Mouse (Mus musculus) MN1 (cell line): ENCODE results near the gene Parp6.

Experiments used
- DNase-seq: peaks from one replicate; pipeline ENCODE4 v3.0.0-alpha.2; 2016; ENCODE audit warnings: low spot score

The Parp6 gene

DNA sequence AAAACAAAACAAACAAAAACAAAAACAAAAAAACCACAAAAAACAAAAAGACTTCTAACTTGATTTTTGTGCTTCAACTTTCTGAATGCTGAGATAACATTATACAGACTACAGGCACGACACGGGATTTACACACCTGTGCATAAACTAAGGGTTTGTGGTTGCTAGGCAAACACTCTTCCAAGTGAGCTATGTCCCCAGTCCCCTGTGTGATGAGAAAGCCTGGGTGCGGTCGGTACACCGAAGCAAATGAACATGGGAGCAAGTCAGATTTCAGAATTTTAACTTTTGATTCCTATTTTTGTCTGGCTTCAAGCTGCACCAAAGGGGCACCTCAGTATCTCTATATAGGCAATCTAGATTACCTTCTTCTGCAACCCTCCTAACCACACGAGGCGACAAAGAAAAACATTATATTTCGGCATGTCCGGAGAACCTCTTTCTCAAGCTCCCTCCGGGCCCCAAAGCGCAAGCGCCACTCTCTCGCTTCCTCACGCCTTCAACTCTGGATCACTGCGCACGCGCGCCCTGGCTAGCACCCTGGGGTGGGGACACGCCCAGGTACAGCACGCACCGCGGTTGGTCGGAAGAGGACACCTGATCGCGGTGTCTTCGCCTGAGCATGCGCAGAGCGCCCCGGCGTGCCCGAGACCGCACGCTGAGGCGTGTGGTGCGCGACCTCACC is at the start of gene Parp6:
Gene Parp6 (plus strand): TSS at position 663 of the 685 bp plus-strand sequence.
- peak; percentile 99 for DNase-seq

GRCm38 (mm10) chr9:59571852-59572251 is 45.2 kb upstream of the Parp6 start:
- DNase-seq = no peak

GRCm38 (mm10) chr9:59577401-59577800 is 39.7 kb upstream of the Parp6 start:
- DNase-seq = no peak

DNA sequence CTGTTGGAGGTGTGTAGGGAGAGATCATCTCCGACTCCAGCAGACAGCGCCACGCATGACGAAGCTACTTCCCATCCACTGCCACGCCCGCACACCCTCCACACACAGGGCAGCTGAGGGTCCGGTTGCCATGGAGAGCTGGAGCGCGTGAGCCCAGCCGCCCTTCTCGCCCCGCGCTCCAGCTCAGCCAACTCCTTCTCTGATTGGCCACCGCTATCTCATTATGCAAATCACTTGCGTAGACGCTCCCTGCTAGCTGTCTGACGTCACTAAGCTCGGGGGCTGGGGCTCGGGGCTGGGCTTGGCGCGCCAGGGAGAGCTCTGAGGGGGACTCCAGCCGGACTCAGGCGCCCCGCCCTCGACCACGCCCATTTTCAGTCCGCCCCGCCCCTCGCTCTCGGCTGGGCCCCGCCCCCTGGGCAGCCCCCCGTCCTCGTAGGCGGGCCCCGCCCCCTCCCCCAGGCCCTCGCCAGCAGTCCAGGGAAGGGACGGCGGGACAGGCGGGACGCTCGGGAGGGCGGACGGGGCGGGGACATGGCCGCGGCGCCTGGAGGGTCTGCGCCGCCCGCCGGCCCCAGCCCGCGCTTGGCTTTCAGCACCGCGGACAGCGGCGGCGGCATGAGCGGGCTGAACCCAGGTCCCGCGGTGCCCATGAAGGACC is 39.1 kb upstream of the Parp6 start, which contains the start of gene Celf6:
Gene Celf6 (plus strand): TSS at position 74 of the 661 bp plus-strand sequence.
- DNase-seq = peak; percentile 97

DNA sequence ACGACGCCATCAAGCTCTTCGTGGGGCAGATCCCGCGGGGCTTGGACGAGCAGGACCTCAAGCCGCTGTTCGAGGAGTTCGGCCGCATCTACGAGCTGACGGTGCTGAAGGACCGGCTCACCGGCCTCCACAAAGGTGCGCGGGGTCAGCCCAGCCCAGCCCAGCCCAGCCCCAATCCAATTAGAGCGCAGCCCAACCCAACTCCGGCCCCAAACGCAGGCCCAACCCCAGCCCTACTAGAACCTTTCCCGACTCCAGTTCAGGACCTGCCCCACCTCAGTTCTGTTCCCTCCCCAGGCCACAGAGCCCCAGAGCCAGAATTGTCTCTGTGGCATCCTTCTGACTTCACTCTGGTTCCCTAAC is 38.6 kb upstream of the Parp6 start:
- no peak for DNase-seq

- DNase-seq = peak; percentile 46
Observed at GRCm38 (mm10) chr9:59584871-59585308, 32.2 kb upstream of the Parp6 start.

DNA sequence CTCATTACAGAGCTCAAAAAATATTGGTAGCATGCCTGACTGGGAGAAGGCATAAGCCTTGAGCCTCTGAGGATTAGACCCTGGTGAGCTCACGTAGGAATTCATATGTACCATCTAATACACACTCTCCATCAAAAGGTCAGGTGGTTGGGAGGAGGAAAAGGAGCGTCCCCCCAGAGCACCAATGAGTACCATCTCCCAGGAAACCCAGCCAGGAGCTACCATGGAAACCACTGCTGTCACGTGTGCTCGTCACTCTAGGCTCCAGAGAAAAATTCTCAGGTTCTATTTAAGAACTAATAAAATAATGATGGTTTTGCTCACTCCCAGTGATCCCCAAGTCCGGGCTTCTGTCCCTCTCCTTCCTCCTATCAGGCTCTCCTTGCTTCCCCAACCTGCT is 28.8 kb upstream of the Parp6 start:
- DNase-seq = no peak

- DNase-seq = no peak
Observed at GRCm38 (mm10) chr9:59588710-59589671, 28.1 kb upstream of the Parp6 start.

DNA sequence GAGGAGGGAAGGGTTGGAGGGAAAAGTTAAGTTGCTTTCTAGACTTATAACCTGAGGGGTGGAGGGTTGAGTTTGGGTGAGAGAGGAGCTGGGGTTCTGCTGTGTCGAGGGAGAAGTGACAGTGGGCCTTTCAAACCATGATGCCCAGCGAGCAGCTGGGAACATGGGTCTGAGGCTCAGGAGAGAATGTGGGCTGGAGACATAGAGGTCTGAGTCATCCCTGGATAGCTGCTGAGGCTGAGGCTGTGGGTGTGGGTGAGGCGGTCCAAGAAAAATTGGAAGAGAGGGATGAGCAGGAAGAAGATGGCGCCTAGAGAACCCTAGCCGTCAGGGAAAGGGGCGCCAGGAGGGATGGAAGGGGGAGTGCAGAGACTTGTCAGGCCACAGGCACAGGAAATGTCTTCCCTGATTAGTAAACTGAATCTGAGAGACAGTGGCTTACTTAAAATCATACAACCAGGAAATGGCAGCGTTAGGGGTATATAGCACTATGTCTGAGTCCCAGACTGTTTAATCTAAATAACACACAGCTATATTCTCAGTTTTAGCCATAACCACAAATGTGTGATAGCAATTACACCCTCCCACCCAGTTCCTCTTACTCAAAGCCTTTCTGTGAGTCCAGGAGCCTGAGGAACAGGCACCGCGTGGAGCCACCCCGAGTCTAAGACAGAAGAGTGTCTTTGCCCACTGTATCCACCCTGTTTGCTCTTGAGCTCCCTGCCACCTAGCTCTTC is 27.2 kb upstream of the Parp6 start:
- no peak for DNase-seq

- DNase-seq = no peak
Observed at GRCm38 (mm10) chr9:59601661-59602060, 15.4 kb upstream of the Parp6 start.

DNA sequence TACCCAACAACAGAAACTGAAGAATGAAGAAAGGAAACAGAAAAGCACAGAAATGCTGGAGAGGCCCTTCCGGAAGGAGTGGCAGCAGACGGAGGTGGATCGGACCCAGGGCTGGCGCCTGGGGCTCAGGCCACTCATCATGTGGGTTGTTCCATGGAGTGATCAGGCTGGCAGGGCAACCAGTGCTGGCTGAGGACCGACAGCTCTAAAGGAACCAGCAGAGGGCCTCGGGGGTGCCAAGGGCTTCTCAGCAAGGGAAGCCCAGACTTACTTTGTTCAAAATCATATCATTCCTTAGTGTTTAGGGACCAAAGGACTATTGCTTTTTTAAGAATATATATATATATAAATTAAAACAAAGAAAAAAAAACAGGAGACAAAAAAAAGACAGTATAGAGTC is 11.1 kb upstream of the Parp6 start:
- no peak for DNase-seq

- DNase-seq = no peak
Observed at GRCm38 (mm10) chr9:59610950-59611349, 6.1 kb upstream of the Parp6 start.

DNA sequence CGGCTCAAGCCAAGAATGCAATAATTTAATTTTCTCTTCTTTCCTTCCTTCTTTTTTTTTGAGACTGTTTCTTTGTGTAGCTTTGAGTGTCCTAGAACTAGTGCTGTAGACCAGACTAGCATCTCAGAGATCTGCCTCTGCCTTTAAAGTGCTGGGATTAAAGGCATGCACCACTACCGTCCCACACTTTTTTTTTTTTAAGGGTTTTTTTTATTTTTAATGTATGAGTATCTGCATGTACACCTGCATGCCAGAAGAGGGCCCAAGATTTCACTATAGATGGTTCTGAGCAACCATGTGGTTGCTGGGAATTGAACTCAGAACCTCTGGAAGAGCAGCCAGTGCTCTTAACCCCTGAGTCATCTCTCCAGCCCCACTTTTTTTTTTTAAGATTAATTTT is 1.3 kb upstream of the Parp6 start:
- DNase-seq = no peak

DNA sequence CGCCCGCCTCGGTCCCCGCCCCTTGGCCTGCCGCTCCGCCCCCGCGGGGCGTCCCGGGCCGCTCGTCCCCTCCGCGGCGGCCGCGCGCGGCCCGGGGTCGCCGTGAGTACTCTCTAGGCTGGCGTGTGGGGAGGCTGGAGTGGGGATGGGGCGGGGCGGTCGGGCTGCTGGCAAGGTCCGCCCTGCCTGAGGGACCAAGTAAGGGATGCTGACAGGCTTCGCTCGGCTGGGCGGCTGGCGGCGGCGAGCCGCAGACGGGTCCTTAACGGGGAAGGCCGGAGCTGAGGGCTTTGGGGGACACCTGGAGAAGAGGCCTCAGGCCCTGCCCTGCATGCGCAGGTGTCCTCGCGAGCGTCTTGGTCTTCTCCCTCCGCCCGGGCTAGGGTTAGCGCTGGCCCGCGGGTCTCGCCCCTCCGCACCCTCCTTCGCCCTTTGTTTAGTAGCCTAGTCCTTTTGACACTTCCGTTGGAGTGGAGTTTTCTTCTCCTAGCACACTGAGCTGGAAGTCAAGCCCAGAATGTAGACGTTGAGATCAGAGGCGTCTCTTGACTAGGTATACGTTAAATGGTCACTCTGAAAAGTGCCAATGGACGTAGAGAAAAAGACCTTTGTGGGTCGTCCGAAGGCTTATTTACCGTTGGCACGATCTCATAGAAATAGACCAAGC is 356 bp downstream of the Parp6 start:
- no peak for DNase-seq

DNA sequence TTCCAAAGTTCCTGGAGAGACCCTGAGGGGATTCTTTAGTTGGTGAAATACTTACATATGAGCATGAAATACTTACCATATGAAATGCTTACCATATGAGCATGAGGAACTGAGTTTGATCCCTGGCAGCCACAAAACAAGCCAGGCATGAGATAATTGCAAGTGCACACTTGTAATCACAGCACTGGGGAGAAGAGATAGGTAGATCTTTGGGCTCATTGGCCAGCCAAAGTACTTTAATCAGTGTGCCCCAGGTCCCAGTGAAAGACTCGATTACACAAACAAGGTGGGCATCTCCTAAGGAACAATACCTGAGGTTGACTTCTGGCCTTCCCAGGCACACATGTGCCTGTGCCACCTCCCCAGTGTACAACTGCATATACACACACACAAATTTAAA is 21.3 kb downstream of the Parp6 start:
- DNase-seq = no peak

GRCm38 (mm10) chr9:59639936-59640335 is 22.9 kb downstream of the Parp6 start:
- no peak for DNase-seq

- no peak for DNase-seq
Observed at GRCm38 (mm10) chr9:59641320-59641719, 24.2 kb downstream of the Parp6 start.

GRCm38 (mm10) chr9:59649911-59650310 is 32.8 kb downstream of the Parp6 start:
- no peak for DNase-seq

DNA sequence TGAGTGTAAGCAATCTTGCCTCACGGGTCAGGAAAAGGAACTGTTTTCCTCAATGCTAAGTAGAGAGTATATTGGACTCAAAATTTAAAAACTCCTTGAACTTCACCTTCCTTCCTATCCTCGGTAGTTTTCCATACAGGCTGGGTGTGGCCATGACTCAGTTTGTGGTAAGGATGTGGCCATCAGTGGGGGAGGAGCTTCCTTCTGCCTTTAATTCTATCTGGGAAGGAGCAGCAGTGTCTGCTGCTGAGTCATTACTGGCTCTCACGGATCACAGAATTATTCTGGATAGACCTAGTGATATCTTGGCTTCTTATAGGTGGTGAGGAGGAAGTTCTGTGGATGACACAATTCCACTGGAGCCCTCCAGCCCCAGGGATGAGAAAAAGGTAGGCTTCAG is 36.3 kb downstream of the Parp6 start:
- peak; percentile 74 for DNase-seq

GRCm38 (mm10) chr9:59654450-59654983 is 37.4 kb downstream of the Parp6 start:
- no peak for DNase-seq
